Mouse (Mus musculus): ENCODE measurements around the gene Snapc4.
"Not testable (repeated sequence)": the region's sequence is repeated elsewhere in the genome, so short reads cannot be mapped to it uniquely, and the experiment has no call there.

Snapc4 gene

DNA sequence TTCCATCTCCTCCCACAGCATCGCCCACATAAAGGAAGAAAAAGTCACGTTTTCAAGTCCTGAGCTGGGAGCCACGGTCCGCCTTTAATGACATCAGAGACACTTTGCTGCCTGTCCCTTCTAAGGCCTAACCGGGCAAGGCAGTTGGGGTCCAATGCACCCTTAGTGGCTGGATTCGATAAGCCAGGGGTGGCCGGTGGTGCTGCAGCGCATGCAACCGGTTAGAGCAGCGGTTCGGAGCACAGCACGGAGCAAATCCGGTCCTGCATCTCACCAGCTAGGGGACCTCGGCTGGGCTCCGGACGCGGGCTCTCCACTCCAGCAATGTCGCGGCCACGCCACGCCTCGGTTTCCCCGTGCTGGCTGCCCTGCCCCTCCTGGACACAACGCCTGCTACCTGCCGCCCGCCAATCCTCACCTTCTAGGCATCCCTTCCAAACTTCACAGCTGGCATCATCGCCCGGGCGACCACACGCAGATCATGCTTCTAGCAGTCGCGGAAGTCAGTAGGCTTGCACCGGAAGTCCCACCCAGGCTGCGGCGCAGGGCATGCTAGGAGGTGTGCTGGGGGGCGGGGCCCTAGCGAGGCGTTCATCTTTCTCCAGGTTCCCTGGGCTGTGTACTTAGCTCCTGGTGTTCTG, at the start of gene Snapc4:
Snapc4 (minus strand) TSS at position 523 of the 641 bp plus-strand sequence.
- DNase-seq, result peak; percentile 82 to 85

- no peak for DNase-seq
Measured at GRCm38 (mm10) chr2:26429851-26430250, 49.4 kb upstream of the Snapc4 start.

DNA sequence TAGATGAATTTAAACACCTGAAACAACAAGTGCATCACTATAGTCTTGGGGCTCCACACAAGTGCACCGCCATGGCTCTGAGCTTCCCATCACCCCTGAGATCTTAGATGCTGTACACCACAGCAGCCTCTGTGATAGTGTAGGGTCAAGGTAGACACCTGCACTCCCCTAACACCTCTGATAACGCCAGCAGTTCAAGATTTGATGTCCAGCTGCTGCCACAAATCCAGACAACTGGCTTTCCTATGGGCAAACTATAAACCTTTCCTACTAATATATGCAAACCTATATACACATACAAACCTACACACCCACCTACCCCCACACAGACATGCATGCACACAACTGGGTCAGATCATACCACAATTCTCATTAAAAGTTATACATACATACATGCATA, 44.1 kb upstream of the Snapc4 start:
- DNase-seq, result no peak

- no peak for DNase-seq
Measured at GRCm38 (mm10) chr2:26423086-26423485, 42.6 kb upstream of the Snapc4 start.

GRCm38 (mm10) chr2:26421969-26422368, 41.5 kb upstream of the Snapc4 start:
- DNase-seq, result no peak

DNA sequence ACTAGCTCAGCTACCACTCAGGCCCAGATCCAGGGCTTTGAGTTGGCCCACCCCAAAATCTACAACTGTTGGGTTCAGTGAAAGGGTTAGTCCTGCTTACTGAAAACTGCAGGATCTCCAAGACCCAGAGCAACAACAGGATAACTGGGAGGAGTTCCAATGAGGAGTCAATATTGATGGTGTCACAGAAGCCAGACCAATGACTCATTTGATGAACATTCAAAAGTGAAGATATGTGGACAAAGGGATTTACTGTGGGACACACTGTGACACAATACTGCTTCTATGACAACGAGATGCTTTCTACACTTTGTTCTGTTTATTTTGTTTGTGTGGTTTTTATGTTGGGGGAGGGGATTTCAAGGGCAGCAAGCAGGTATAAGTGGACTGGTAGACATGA, 37.7 kb upstream of the Snapc4 start:
- DNase-seq, result no peak

GRCm38 (mm10) chr2:26417066-26417465, 36.6 kb upstream of the Snapc4 start:
- no peak for DNase-seq

DNA sequence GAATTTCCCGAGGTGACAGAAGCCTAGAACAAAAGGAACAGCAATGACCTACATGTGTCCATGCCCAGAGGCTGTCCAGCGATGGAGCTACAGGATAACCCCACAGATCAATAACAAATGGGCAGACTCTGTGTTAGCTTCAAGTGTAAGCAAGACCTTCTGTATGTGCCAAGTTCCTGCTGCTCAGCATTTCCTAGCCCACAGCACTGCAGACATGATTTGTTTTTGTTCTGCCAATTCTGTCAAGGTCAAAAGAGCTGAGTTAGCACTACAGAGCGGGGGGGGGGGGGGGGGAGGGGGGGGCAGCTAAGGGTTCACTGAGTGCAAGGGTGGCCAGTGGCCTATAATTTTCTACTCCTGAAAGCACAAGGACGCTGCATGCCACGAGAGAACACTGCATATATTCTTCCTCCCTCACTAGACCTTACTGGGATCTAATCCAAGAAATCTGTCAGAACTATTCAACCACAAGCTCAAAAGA, 30.5 kb upstream of the Snapc4 start:
- no peak for DNase-seq

DNA sequence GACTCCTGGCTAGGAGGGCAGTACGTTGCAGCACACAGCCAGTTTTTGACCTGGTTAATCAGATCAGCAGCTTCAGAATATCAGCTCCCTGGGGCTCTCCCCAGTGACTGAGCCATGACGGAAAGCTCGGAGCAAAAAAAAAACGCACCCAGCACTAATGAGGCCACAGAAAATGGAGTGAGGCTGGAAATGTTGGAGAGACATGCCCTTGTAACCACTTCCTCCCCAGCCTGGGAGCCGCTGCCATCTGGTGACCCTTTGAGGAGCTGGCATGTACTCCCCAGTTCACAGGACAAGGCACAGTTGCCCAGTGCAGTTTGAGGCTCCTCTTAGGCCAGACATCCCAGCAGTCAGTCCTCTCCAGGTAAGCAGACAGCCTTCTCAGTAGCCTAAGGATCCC, 29.6 kb upstream of the Snapc4 start:
- no peak for DNase-seq

DNA sequence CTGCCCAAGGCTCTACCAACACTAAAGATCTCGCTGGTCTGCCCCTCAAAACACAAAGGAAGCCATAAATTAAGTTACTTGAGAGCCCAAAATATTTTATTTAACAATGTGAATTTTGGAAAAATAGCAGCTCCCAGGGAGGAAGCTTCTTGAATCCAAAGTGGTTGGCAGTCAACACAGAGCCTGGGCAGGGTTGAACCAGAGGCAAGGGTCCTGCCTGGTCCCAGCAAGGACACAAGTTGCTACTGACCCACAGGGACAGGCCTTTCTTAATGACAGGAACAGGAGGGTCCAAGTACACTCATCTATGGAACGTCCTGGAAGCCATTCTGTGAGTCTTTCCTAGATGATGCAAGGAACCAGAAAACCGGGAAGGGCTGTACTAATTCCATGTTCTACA, 28.9 kb upstream of the Snapc4 start:
- DNase-seq, result no peak

DNA sequence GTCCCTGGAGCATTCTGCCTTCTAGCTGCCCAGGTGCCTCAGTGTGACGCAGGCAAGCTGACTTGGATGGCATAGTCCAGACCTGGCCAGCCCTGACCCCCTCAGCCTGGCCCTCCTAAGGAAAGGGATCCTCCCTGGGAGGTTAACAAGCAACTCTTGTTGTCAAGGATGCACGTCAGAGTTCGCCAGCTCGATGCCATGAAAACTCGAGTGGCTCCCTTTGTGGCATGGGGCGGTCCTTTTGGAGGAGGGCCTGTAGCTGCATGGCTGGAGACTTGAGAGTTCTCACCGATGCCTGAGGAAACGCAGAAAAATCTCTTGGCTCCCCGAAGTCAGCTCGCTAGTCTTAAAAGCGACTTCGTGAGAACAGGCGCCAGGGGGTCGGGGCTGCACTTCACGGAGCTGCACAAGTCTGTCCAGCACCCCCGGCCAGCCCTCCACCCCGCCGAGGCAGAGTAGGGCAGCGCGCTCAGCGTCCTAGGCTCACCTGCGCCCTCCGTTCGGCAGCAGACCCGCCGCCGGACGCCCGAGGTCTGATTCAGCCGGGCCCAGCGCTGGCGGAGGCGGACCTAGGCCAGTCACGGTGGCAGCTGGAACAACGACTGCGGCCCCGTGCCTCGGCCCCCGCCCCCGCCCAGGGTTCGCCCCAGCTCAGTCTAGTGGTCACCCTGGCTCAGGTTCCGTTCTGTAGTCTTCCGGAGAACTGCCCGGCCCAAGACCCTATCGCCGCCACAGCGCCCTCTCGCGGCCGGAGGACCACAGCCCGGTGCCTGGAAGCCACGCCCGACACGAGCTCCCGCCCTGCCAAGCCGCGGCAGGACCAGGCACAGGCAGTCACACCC, 28.3 kb upstream of the Snapc4 start, which contains the start of gene Inpp5e:
Inpp5e (minus strand) TSS at position 689 of the 842 bp plus-strand sequence.
- DNase-seq, result peak; percentile 92 to 96

DNA sequence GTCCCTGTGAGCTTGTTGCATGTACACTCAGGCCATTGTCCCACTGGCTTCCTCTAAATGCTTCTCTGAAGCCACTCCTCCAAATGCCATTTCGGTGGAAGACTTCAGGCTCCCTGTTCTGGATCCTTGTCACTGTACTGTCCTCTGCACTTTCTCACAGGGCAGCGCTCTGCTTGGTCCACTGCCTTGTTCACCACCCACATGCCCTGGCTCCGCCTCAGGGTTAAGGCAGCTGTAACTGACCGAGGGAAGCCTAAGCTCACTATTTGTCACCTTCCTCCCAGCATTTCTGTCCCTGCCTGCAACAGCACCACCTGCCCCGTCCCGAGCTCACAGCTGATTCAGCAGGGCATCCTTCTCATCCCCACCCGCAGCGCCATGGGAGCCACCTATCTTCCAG, 22.9 kb upstream of the Snapc4 start:
- no peak for DNase-seq

DNA sequence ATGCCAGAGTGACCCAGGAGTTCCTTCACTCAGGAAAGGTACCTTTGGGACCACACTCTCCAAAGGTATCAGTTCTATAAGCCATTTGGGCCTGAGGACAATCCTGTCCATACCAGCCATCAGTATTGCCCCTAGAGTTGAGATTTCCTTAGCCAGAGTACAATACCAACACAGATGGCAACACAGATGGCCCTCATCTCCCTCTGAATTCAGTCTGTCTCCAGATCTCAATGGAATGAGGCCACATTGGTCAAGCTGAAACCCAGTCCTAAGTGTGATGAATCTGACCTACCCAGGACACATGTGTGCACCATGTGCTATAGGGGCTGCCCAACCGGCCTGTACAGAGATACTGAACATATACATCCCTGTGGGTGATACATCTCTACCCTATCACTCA, 21.8 kb upstream of the Snapc4 start:
- no peak for DNase-seq

DNA sequence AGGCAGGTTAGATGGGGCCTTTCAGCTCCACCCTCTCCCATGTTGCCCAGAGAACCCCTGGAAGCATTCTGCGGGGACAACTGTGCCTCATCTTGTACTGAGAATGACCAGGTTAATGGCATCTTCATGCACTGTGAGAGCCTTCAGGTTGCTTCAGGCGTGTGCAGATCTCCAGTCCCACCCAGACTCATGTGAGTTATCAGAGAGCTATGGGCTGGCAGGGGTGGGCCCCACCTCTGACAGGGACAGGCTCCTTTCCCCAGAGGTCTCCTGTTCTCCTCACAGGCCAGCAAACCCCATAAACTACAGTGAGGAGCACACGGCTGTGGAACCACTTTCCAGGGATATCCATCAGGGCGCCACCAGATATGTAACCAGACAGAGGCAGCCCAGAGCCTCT, 20.6 kb upstream of the Snapc4 start:
- DNase-seq, result no peak

DNA sequence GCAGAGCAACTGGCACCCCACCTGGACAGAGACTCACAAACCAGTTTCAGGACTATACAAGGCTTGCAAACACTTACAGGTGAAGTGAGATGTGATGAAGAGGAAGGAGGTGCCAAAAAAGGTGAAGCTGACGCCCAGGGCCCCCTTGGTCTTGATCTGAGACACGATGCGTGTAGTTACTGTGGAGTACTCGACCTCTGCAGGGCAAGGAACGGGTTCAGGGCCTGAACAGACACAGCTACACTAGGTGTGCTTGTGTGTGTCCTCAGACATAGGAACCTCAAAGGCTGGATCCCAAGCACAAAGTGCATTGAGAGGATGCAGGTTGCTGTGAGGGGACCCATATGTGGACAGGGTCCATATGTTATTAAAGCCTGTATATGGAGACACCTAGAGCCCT, 19.8 kb upstream of the Snapc4 start:
- no peak for DNase-seq

DNA sequence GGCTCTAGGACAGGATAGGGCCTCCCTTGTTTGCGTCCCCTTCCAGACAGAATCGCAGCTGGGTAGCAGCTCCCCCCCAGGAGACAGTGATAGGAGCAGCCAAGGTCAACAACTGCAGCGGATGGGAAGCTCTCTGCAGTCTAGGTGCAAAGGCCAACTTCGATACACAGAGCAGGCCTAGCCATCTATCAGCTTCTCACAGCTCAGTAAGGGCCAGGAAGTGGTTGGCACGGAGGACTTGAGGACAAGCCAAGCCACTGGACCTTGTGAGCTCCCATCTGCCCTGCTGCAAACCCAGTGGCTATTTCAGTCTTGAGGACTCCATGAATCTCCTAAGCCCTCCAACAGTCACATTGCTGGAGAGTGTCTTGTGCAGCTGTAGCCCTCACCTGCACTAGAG, 19.2 kb upstream of the Snapc4 start:
- DNase-seq, result no peak

GRCm38 (mm10) chr2:26398978-26399377, 18.5 kb upstream of the Snapc4 start:
- DNase-seq, result no peak

DNA sequence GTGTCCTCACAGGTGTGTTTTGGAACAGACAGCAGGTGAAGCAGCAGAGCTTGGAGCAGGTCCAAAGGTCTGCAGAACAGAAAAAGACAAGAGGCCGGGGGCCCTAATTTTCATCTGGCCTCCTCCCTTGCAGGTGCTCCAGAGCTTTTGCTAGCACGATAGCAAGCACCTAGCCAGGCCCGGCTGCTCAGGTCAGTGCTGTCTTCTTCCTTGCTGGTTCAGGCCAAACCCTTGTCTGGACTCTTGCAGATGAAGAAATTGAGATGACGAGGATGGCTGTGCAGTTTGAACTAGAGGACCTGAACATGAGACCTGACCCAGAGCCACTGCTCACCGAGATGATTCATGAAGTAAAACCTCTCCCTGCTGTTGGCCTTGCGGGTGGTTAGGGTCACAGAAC, 11.2 kb upstream of the Snapc4 start:
- DNase-seq, result no peak

DNA sequence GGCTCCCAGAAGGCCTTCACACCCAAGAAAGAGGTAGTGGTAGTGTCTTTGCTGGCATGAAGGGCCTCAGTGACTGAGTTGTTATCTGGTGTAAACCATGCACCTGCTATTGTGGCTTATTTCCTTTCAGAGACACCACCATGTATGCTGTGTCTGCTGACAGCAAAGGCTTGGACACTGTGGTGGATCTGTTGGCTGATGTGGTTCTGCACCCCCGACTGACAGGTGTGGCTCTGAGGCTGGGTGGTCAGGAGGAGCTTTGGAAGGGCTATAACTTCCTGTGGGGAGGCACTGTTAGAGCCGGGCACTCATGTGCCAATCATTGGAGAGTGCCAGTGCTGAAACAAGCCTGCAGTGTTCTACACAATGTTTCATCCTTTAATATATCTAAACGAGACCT, 10.5 kb upstream of the Snapc4 start:
- no peak for DNase-seq

- peak; percentile 88 for DNase-seq
Measured at GRCm38 (mm10) chr2:26389154-26389690, 8.8 kb upstream of the Snapc4 start, which contains the start of the genes Entr1 and Pmpca. Gene Entr1 (minus strand): TSS chr2:26389316. Gene Pmpca (plus strand): TSS chr2:26389339.

- DNase-seq, result peak in 1 of 2 experiments; percentile 63
Measured at GRCm38 (mm10) chr2:26388682-26389153, 8.3 kb upstream of the Snapc4 start.

- DNase-seq, result no peak
Measured at GRCm38 (mm10) chr2:26387713-26388112, 7.3 kb upstream of the Snapc4 start.

DNA sequence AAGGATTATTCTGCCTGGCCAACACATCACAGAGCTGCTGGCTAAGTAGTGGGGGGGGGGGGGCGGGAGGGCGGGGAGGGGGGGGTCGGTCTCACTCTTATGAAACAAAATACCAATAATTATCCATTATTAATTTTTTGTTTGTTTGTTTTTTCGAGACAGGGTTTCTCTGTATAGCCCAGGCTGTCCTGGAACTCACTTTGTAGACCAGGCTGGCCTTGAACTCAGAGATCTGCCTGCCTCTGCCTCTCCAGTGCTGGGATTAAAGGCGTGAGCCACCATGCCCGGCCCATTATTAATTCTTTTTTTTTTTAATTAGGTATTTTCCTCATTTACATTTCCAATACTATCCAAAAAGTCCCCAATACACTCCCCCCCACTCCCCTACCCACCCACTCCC, 418 bp upstream of the Snapc4 start:
- not testable (repeated sequence) for DNase-seq

- no peak for DNase-seq
Measured at GRCm38 (mm10) chr2:26372396-26372795, 8.1 kb downstream of the Snapc4 start.
